Mouse (Mus musculus) retina, postnatal 7 days (tissue): ENCODE data around the gene Mvb12a.
"Not testable (repeated sequence)": the region's sequence is repeated elsewhere in the genome, so short reads cannot be mapped to it uniquely, and the experiment has no call there.

Experiments used
- DNase-seq: peaks from one replicate; pipeline ENCODE4 v3.0.0-alpha.2; 2012; ENCODE audit warnings: low read depth, low spot score

The Mvb12a gene

DNA sequence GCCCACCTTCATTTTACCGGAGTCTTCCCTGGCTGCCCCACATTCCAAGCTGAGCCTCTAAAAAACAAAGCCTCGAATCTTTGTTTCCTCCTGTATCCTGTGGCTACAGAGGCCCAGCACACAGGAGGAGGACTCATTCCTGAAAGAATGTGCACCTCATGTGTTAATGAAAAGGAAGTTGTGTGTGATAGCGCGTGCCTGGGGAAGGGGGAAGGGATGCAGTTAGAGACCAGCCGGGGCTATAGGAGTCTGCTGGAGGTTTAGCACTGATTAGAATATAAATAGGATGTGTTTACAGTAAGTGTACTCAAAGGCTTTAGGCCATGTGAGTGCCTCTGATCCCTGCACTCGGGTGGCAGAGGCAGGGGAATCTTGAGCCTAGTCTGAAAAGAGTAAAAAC, 16.4 kb upstream of the Mvb12a start:
- no peak for DNase-seq

DNA sequence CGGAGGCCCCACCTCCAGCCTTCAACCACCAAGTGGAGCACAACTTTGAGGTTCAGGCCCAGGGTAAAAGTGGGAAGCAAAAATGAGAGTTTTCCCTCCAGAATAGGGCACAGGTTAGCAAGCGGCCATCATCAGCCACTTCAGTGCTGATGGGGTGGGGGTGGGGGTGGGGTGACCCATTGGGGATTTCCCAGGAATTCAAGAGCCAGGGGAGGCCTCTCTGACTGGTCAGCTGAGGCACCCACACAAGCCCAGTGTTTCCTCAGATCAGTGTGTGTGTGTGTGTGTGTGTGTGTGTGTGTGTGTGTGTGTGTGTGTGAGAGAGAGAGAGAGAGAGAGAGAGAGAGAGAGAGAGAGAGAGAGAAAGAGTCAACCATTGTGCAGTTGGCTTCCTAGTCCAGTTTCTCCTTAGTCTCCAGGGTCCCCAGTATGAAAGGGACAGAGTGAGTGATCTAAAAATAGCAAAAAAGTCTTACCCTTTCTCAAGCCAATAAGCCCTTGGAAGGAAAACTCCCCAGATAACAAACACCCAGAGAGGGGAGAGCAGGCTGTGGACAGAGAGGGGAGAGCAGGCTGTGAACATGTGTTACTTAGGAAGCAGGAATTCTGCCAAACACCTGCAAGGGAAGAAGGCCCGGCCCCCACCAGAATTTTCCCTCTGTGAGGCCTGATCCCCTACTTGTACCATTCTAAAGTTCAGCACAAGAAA, 15.4 kb upstream of the Mvb12a start:
- no peak for DNase-seq

DNA sequence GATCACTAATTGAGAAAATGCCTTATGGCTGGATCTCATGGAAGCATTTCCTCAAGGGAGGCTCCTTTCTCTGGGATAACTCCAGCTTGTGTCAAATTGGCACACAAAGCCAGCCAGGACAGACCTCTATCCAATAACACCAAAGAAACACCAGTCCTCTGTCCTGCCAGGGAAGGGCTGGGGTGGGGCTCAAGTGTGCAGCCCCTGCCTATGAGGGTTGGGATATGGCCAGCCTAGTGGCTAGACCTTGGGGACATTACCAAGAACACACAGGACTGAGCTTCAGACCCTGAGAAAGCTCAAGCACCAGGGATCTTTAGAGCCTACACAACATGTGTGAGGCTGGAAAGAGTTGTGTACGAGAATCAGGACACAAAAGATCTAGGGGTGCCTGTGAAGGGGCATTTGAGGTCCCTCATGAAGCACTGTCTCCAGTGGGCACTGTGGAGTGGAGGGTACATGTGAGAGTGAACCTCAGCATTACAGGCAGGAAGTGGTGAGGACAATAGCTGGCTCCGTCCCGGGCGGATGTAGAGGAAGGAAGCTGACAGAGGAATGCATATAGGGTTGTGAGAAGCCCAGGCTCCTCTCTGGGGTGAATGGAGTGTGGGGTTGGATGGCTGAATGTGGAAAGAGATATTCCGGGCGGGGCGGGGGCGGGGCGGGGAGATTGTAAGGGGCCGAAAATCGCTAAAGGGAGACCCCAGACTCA, 14.2 kb upstream of the Mvb12a start:
- no peak for DNase-seq

DNA sequence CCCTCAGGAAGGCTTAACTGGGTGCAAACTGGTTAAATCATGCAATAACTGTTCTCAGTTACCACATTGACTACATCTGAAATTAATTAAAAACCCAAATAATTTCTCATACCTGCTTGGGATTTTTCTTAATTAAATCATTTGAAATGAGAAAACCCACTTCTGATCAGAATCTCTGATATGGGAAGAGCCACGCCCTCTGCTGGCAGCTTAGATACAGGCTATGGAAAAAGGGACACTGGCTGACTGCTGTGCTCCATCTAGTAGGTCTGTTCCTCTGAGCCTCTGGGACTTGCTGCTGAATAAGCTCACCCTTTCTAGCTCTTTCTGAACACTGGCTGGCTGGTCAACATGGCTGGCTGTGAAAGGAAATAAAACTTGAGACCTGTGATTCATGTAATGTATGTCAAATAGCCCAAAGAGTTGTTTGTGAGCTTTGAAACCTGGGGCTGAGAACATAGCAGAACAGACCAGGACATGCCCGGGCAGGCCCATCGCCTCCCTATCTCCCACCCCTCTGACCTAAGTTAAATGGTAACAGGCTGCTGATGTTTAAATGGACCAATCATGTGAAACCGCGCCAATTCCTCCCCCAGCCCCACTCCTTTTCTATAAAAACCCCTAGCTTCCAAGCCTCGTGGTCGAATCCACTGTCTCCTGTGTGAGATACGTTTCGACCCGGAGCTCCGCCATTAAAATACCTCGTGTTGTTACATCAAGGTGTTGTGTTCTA, 11.8 kb upstream of the Mvb12a start:
- not testable (repeated sequence) for DNase-seq

DNA sequence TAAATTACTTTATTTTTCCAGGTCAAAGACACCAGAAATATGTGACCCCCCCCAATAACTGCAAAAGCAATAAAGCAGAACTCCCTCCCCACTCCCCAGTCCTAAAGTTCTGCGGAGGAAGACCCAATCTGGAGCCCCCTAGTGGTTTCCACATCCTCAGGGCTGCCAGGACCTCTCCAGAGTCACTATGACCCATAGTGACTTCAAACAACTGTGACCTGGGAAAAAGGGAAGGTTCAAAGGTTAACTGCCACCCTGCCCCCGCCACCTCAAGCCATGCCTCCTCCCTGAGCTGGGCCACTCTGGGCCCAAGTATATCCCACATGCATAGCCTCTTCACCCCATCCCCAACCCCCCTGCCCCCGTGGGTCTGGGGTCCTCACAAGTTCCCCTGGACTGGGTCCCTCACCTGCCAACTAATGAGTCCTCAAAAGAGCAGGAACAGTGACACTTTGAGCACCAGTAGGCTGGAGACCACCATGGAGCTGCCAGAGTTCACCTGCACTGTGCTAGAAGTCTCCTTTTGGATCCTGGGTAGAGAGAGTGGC, 8.4 kb upstream of the Mvb12a start:
- DNase-seq, result no peak

DNA sequence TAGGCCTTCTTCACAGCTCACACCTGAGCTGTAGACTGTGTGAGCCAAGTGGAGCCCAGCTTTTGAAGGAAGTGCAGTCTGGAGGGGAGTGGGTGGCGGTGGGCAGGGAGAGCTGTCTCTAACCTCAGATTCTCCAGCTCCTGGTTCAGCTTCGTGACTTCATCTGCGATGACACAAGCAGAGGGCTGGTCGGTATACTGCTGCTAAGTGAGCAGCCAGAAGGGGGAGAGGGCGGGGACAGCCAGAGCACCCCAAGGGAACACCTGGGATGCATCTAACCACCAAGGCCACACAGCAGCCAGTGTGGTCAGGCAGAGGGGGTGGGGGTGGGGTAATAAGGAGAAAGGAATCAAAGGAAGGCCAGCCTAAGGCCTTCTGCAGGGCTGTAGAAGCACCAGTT, 7.1 kb upstream of the Mvb12a start:
- no peak for DNase-seq

DNA sequence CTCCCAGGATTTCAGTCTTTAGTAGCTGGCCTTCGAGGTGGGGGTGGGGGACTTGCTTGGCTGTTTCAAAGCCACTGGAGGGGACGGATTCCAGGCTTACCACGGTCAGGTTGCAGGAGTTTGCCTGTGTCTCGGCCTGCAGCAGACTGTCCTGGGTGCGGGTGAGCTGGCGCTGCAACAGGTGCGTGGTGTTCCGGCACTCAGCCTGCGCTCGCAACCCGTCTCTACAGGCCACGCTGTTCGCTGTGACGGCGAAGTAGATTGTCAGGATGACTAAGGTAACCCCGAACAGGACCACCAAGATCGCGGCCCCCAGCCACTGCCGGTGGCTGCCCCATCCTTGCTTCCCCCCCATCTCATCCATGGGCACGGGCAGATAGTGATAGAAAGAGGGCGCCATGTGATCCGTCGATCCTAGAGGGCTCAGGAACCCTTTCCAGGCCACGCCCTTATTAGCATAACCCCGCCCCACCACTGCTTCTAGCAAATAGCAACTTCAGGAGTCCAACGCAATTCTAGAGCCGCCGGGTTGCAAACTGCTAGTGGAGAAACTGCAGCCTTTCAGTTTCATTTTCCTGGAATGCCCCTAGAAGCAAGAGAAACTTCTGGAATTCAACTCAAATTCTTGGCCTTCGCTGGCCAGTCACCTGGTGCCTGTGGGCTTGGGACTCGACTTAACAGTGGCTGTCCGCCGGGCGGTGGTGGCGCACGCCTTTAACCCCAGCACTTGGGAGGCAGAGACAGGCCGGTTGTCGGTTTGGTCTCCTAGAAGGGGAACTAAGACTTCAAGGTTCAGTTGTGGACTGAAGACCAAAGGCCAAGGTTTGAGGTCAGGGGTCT, 5.5 kb upstream of the Mvb12a start, which contains the start of gene Bst2:
Bst2 (minus strand) TSS at position 429 of the 840 bp plus-strand sequence.
- DNase-seq, result peak; percentile 43

DNA sequence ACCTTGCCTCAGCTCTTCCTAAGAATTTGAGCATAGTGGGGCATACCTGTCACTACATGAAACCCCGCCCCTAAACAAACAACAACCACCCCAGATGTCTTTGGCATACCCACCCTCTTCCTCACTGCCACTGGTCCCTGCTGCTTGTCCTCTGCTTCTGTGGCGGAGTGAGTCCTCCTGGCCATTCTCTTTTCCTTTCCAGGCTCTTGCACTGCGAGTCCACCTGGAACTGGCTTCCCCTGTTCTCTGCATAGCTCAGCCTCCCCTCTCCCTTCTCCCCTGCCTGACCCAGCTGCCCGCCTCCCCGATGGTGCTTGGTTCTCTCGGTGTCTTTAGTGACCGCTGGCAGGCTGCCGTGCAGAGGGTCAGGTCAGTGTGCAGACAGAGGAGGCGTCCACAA, 1.0 kb downstream of the Mvb12a start:
- DNase-seq, result no peak

DNA sequence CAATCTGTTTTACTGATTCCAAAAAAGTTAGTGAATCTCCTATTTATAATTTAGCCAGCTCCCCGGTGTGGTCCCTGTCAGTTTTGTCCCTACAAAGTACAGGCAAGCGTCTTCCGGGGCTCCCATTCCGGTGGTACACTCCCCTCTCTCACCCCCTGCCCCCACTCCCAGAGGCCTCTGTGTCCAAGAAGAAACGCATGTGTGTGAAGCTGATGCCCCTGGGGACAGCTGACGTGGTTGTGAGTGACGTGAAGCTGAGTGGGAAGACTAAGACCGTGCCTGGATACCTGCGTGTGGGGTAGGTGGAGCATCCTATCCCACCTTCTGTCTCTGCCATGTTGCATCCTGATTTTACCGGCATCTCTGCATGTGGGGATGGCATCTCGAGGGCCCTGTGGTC, 2.3 kb downstream of the Mvb12a start:
- DNase-seq, result no peak

DNA sequence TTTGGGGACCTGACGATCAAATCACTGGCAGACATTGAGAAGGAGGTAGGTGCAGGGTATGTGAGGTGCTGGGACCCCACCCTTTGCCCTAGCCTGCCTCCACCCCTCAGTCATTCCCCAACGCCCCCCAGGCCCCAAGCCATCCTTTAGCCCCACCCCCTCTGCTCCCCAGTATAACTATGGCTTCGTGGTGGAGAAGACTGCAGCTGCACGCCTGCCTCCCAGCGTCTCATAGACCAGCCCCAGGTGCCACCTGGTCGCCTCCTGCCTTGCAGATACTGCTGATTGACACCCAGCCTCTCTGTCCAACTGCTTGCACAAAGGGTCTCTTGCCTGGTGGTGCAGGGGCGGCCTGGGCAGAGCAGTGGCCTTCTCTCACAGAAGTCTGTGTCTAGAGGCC, 4.9 kb downstream of the Mvb12a start:
- DNase-seq, result no peak

DNA sequence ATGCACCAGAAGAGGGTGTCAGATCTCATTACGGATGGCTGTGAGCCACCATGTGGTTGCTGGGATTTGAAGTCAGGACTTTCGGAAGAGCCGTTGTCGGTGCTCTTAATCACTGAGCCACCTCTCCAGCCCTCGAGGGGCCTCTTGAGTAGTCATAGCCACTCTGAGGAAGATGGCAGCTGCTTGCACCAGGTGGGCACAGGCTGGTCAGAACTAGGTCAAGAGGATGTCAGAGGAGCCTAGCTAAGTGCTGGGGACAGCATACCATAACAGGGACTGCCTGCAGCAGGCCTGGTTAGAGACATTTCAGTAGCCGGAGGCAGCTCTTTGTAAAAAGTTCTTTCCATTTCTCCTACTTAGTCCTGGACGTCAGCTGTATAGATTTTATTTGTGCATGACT, 8.0 kb downstream of the Mvb12a start:
- DNase-seq, result no peak

DNA sequence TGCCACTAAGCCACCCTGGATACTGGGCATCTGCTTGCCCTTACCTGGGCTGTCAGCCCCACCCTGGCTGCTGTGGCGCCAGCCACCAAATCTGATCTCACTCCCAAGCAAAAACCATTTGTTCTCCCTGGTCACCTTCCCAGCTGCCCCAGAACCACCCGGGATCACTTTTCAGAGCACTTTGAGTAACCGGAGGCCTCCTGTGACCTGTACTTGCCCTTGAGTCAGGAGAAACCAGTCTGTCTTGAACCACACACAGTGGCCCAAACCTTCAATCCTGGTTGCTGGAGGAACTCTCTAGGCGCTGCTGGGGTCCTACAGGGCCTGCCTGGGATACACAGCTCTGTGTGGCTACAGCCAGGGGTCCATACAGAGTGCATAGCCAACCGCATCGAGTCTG, 10.0 kb downstream of the Mvb12a start:
- no peak for DNase-seq

DNA sequence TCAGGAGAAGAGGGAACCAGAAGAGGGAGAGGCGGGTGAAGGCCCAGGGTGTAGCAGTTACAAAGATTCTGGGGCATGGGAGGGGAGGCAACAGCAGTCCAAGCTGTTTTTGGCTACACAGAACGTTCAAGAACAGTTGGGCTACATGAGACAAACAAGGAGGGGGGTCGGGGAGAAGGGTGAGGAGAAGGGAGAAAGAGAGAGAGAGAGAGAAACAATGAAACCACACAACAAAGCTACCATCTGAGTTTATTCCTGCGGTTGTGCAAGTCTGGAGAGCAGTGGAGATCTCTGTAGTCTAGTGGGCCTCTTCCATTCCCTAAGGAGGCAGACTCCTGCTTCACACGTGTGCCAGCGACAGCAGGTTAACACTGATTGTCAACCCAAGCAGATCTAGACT, 11.3 kb downstream of the Mvb12a start:
- no peak for DNase-seq

DNA sequence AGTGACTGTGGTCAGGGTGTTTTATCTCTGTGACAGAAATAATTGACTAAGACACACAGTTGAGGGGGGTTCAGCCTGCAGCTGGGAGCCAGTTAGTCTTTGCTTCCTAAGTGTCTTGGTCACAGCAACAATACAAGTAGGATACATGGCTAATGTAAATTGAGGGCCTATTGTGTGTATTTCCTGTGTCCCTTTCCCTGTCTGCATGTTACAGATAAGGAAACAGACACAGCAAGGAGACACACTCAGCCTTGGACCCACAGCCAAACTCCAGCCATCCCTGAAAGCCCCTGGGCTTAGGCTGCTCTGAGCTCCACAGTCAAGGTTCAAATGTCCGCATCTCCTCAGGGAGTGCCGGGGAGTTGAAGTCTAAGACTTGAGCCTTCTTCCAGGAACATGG, 11.9 kb downstream of the Mvb12a start:
- no peak for DNase-seq

DNA sequence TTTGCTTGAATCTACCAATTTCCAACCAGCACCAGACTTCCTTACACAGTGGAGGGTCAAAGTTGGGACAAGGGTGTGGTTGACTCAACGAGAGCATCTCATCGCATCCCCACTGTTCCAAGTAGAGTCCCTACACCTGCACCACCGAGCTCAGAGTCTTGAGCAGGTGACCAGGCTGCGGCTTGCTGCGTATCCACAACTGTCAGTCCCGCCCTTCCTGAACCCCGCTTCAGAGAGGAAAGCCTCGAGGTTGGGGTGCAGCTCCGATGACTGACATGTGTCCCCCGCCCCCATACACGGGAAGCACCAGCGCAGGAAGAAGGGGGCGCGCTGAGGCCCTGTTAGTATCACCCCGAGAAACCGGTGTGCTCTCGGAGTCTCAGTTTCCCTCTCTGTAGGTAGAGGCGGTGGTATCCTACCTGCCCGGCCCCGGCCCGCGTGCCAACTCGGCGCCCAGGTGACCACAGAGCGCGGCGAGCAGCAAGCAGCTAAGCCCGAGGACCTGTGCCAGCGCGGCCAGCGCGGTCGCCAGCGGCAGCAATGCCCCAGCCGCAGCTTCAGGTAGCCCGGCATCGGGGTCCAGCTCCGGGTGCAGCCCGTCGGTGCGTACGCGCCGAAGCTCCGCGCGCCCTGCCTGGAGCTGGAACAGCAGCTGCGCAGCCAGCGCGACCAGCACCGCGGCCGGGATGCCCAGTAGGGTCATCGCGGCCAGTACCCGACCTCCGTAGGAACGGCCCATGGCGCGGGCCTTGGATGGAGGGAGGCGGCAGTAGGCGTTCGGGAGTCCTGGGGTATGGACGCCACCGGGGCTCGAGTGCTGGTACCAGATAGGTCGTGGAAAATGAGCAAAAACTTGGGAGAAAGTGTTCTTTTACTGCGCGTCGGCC, 15.6 kb downstream of the Mvb12a start, which contains the start of gene Tmem221:
Tmem221 (minus strand) TSS at position 801 of the 887 bp plus-strand sequence.
- no peak for DNase-seq

DNA sequence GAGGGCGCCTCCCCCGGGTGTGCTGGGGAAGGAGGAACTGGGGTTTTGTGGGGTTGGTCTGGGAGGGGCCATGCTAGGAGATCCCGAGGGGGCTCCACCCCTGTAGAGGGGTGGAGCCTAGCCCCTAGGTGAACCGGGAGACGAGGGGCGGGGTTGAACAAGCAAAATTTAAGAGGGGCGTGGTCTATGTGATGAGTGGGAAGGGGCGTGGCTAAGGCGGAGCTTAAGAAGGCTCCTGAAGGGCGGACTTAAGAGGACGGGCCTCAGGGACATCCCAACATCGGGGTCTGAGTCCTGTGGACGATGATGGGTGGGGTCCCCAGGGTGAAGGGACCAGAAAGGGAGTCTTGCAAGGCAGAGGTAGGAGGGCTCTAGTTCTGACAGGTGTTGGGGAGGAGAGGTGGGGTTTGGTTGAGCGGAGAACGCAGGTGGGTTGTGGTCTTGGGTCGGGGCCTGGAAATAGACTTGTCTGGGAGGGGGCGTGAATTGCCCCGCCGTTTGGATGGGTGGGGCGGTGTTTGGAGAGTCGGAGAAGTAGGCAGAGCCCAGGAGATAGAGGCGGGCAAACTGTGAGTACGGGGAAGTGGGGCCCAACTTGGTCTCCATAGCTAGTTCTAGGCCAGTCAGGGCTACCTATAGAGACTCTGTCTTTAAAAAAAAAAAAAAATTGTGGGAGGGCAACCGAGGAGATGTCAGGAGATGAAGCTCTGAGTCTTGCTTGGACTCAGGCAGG, 16.4 kb downstream of the Mvb12a start:
- no peak for DNase-seq

DNA sequence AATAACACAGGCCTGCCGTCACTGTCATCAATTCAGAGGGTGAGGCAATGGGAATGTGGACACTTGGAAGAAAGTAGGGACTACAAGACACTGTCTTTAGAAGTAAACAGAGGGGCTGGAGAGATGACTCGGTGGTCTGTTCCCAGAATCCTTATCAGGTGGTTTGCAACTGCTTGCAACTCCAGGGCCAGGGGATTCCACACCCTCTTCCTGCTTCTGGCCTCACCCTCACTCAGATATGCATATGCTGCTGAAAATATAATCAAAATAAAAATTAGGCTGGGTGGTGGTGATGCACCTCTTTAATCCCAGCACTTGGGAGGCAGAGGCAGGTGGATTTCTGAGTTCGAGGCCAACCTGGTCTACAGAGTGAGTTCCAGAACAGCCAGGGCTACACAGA, 17.3 kb downstream of the Mvb12a start:
- DNase-seq, result no peak

DNA sequence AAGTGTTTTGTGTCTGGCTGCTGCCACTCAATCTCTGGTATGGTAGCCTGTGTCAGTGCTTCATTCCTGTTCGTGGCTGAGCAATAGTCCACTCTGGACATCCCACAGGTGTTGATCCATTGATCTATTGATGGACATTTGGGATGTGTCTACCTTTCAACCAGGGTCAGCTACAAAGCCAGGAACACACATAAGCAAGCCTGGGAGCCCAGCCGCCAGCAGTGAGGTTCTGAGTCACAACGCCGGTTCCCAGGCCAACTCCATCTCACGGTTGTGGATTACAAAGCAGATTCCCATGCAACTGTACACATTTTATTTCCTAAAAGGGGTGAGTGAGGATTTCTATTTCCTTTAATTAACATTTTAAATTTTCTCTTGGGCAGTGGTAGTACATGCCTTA, 18.0 kb downstream of the Mvb12a start:
- no peak for DNase-seq

DNA sequence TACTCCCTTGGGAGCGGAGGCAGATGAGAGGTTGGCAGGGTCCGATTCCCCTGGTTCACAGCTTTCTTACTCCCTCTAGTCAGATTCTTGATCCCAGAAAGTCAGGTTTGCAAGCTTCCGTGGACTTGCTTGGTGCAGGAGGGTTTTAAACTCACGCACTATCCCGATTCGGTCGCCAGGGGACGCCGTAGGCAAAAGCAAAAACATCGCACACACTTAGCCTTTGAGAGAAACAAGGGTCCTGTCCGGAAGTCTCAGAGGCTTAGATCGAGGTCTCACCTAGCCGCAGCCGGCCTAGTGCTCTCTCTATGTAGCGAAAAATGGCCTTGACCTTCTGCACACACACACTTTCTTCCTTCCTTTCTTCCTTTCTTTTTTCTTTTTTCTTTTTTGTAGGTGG, 18.7 kb downstream of the Mvb12a start:
- peak; percentile 74 for DNase-seq

DNA sequence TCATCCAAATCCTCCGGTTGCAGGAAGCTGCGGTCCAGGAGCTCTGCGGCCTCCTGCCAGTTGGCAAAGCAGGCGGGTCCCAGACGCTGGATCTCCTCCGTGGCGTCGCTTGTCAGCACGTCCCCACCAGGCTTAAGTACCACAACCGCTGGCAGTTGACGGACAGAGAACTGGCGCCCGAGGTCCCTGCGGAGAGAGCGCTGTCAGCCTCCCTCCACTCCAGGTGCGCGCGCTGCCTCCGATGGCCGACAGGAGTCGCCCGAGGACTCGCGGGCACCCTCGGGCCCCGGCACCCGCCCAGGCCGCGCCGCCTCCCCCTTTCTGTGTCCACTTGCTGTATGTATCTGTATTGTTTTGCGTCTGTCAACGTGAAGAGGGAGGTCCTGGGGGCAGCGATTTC, 20.0 kb downstream of the Mvb12a start:
- DNase-seq, result peak; percentile 62
